Mouse (Mus musculus) embryonic facial prominence, embryonic 13.5 days (tissue): Measurements from ENCODE around the gene Rgsl1. TPM values are rescaled to one million over a fixed set of nuclear protein-coding genes. Genes with fewer than 3 reads are reported as not detected.

Experiments used
- ATAC-seq: fragments of 200-750 bp; cut with Nextera tagmentation; 2 replicates; pipeline ENCODE4 v1.8.0; 2017; ENCODE audit warnings: low read depth; ENCODE audit not compliant: insufficient number of reproducible peaks, insufficient read depth, low FRiP score, low TSS enrichment
- H3K27ac ChIP-seq: fragments of 300-500 bp; sonication (generic); 2 replicates; pipeline ENCODE4 v1.5.1; 2015; ENCODE audit warnings: moderate library complexity, mild to moderate bottlenecking, inconsistent platforms
- H3K27me3 ChIP-seq: fragments of 300-500 bp; sonication (generic); 2 replicates; pipeline ENCODE4 v1.6.1; 2015; ENCODE audit warnings: mild to moderate bottlenecking, inconsistent platforms
- H3K36me3 ChIP-seq: fragments of 300-500 bp; sonication (generic); 2 replicates; pipeline ENCODE4 v1.6.1; 2015; ENCODE audit warnings: mild to moderate bottlenecking, inconsistent platforms
- H3K4me1 ChIP-seq: fragments of 300-500 bp; sonication (generic); 2 replicates; pipeline ENCODE4 v1.6.1; 2015; ENCODE audit warnings: inconsistent platforms
- H3K4me2 ChIP-seq: fragments of 300-500 bp; sonication (generic); 2 replicates; pipeline ENCODE4 v1.6.1; 2015; ENCODE audit warnings: moderate library complexity, mild to moderate bottlenecking, inconsistent platforms
- H3K4me3 ChIP-seq: fragments of 300-500 bp; sonication (generic); 2 replicates; pipeline ENCODE4 v1.5.1; 2015; ENCODE audit warnings: mild to moderate bottlenecking, inconsistent platforms
- H3K9ac ChIP-seq: fragments of 300-500 bp; sonication (generic); 2 replicates; pipeline ENCODE4 v1.6.1; 2015; ENCODE audit warnings: mild to moderate bottlenecking, inconsistent platforms
- H3K9me3 ChIP-seq: fragments of 300-500 bp; sonication (generic); 2 replicates; pipeline ENCODE4 v1.6.1; 2016; ENCODE audit warnings: inconsistent platforms
- WGBS: fragments of 180-500 bp; shearing (Covaris S2); methylation state at CpG from one replicate; pipeline ENCODE4 v1.1.7; 2015; ENCODE audit warnings: mixed read lengths; 5-methylcytosine and 5-hydroxymethylcytosine counted together
- polyA plus RNA-seq: library from polyadenylated mRNA; unstranded; fragments of >200 nt; fragmentation: Nextera tagmentation; extraction: Ambion mirVana; gene quantifications from 2 replicates; pipeline ENCODE4 v1.2.1, GENCODE M21; 2015

The Rgsl1 gene
- polyA plus RNA-seq, 1 experiment from 2014 or later: 0.08 TPM

DNA sequence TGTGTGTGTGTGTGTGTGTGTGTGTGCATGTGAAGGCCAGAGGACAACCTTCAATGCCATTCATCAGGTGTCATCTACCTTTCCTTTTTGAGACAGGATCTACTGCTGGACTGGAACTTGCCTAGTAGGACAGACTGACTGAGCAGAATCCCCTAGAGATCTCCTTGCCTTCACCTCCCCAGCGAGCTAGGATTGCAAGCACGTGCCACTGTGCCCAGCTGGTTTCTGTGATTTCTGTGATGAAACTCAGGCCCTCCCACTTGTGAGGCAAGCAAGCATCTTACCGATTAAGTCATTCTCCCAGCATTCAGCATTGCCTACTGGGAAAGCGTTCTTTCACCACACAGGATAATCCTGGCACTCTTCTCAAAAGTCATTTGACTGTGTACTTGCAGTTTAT, 13.2 kb downstream of the Rgsl1 start:
- Histone ChIP-seq H3K27ac (no peak overlapping the region), H3K9me3 (no peaks in the 10 kb centered on the region), H3K9ac (no peak overlapping the region), H3K27me3 (no peaks in the 10 kb centered on the region), H3K4me2 (no peak overlapping the region), H3K4me3 (no peak overlapping the region), H3K36me3 (no peaks in the 10 kb centered on the region), H3K4me1 (no peaks in the 10 kb centered on the region)
- no peak for ATAC-seq
- WGBS: 71% methylated on average over 4 of the region's 4 CpGs

DNA sequence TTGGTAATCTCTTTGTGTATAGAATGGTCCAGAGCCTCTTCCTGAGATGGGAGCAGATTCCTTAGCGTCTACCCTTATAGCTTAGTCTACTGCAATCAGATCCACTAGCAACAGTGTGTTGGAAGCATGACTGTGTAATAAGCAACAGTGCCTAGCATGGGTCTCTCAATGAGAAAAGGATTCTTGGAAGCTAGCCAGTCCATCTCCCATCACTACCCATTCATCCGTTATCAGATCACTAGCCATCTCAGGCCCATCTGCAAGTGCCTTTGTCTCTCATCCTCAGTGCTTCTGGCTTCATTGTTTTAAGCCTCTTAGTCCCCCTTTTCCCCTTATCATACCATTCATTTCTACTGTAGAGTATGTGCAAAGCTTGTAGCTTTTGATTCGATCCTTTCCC, 23.7 kb downstream of the Rgsl1 start:
- no peak overlapping the region for H3K9ac ChIP-seq
- H3K27ac ChIP-seq: no peak overlapping the region
- no peak overlapping the region for H3K4me2 ChIP-seq
- no peak overlapping the region for H3K4me3 ChIP-seq
- no peaks in the 10 kb centered on the region for H3K36me3 ChIP-seq
- no peak for ATAC-seq
- 89% methylated on average over 3 of the region's 3 CpGs for WGBS
- no peaks in the 10 kb centered on the region for H3K27me3 ChIP-seq
- H3K4me1 ChIP-seq: no peaks in the 10 kb centered on the region
- H3K9me3 ChIP-seq: no peaks in the 10 kb centered on the region

DNA sequence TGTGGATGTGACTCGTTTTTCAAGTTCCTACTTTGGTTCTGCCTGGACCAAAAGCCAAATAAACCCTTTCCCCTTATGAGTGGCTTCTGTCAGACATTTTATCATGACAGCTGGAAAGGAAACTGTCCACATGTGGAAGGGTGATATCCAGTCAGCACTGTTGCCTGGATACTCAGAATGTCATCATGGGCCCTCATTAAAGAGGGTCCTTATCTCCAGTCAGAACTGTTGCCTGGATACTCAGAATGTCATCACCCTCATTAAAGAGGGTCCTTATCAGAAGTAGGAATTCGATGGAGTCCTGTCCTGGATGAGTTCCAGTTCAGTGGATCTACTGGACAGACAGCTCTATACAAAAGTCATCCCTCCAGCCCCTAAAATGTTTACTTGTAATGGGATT, 29.7 kb downstream of the Rgsl1 start:
- Histone ChIP-seq H3K27me3 (no peaks in the 10 kb centered on the region), H3K4me3 (no peak overlapping the region), H3K9ac (no peak overlapping the region), H3K36me3 (no peaks in the 10 kb centered on the region), H3K27ac (no peak overlapping the region), H3K9me3 (no peaks in the 10 kb centered on the region), H3K4me1 (no peaks in the 10 kb centered on the region), H3K4me2 (no peak overlapping the region)
- no peak for ATAC-seq
- 57% methylated on average over 2 of the region's 2 CpGs for WGBS

DNA sequence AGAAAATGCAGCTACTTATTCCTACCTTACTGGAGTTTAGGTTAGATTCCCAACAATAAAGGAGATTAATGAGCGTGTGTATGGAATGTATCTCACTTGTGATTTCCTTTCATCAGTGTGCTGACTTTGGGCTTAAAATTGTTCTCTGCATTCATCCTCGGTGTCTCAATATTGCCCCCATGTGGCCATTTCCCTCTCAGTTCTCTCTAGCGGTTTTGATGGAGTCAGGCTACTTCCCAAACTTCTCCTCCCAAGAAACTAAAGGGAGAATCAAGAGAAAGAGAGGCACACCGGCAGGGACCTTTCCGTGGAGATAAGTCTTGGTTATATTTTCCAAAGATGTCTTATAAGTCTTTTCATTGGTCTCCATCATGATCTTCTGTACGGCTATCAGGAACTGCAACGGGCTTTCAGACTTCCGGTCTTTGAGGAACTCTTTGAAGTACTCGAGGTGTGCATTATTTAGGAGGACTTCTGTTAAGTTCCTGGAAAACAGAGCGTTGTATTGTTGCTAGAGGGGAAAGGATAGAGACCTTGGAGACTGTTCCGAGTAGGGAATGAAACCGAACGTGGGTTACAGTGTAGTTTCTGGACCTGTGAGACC, 36.5 kb downstream of the Rgsl1 start:
- Histone ChIP-seq H3K27ac (no peak overlapping the region), H3K9me3 (no peaks in the 10 kb centered on the region), H3K36me3 (no peaks in the 10 kb centered on the region), H3K4me1 (no peaks in the 10 kb centered on the region), H3K4me3 (no peak overlapping the region), H3K4me2 (no peak overlapping the region; the same call in 1 of the 2 replicates), H3K27me3 (no peaks in the 10 kb centered on the region), H3K9ac (no peak overlapping the region)
- 51% methylated on average over 13 of the region's 13 CpGs for WGBS
- ATAC-seq: no peak

DNA sequence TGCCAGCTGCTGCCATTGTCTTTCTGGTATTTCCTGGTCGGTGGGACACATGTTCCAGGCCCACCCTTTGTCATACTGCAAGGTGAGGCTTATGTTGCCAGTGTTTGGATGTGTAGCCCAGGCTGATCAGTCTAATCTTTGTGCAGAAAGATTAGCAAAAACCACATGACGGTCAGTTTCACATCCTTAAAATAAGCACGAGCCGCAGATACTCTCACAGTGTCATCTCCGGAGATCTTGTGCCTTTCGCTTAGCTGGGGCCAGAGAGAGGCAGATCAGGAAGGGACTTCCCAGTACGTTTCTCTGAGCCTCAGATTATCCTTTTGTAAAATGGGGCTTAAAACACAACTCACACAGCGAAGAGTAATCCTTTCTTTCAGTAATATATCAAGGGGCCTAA, 40.4 kb downstream of the Rgsl1 start:
- H3K4me3 ChIP-seq: no peak overlapping the region
- 77% methylated on average over 8 of the region's 8 CpGs for WGBS

DNA sequence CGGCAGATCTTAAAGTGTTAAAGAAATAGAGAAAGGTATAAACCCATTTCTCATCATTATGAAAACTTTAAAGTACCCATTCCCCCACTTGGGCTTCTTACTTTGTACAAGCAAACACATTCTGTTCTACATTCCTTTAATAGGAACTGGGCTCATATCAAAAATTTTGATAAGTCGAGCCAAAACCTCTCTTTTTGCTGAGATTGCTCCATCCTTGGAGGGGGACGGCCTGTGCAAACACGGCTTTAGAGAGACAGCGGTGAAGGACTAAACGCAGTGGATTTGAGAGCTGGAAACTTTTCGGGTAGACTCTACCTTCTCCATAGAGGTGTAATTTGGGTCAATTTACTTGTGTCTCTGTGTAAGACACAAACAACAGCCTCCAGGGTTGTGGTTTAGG, 41.3 kb downstream of the Rgsl1 start:
- Histone ChIP-seq H3K4me1 (no peaks in the 10 kb centered on the region), H3K27me3 (no peaks in the 10 kb centered on the region), H3K36me3 (no peaks in the 10 kb centered on the region), H3K4me2 (no peak overlapping the region), H3K4me3 (no peak overlapping the region), H3K9me3 (no peaks in the 10 kb centered on the region), H3K27ac (no peak overlapping the region), H3K9ac (no peak overlapping the region)
- WGBS: 84% methylated on average over 7 of the region's 7 CpGs
- no peak for ATAC-seq

More for the DNA sequence above, 40.4 kb downstream of the Rgsl1 start:
- Histone ChIP-seq H3K36me3 (no peaks in the 10 kb centered on the region), H3K9me3 (no peaks in the 10 kb centered on the region), H3K4me2 (no peak overlapping the region), H3K4me1 (no peaks in the 10 kb centered on the region), H3K27ac (no peak overlapping the region), H3K27me3 (no peaks in the 10 kb centered on the region), H3K9ac (no peak overlapping the region)
- no peak for ATAC-seq

DNA sequence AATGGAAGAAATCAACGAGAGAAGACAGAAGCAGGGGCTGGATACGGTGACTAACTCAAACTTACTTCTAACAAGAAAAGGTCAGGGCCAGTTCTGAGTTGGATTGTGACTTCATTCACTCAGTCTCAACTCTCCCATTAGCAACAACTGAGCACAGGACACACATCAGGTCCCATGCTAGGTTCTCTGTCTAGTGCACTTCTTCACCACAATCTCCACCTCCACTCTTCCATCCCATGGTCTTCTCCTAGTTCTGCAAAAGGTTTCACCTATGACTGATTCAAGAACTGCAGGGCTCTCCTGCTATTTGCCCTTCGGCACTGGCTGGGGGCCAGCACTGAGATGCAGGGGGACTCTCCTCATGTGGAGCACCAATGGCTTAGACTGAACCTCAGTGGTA, 49.7 kb downstream of the Rgsl1 start:
- Histone ChIP-seq H3K27ac (no peak overlapping the region), H3K4me2 (no peak overlapping the region), H3K27me3 (no peaks in the 10 kb centered on the region), H3K36me3 (no peaks in the 10 kb centered on the region), H3K4me1 (no peaks in the 10 kb centered on the region), H3K9me3 (no peaks in the 10 kb centered on the region), H3K4me3 (no peak overlapping the region), H3K9ac (no peak overlapping the region)
- no peak for ATAC-seq
- 72% methylated on average over 3 of the region's 3 CpGs for WGBS

DNA sequence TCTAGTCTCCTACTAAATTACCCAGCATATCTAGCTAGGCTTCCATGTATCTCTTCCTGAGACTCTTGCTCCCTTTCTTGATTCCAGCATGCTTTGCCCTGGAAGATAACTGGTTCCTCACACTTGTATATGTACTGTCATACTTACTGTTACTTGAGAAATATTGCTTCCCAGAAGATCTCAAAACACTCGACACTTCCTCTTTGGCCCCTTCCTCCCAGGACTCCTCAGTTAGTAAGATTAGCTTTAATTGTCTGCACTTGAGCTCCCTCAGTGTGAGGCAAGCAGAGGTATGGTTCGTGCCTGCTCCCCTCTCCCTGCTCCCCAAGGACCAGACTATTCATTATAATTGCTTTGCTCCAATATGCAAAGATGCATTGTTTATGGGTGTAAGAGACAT, 53.2 kb downstream of the Rgsl1 start:
- H3K27ac ChIP-seq: no peak overlapping the region
- no peak for ATAC-seq
- no peaks in the 10 kb centered on the region for H3K4me1 ChIP-seq
- 52% methylated on average over 2 of the region's 2 CpGs for WGBS
- no peak overlapping the region for H3K4me2 ChIP-seq
- no peaks in the 10 kb centered on the region for H3K9me3 ChIP-seq
- H3K36me3 ChIP-seq: no peaks in the 10 kb centered on the region
- no peaks in the 10 kb centered on the region for H3K27me3 ChIP-seq
- H3K4me3 ChIP-seq: no peak overlapping the region
- H3K9ac ChIP-seq: no peak overlapping the region

DNA sequence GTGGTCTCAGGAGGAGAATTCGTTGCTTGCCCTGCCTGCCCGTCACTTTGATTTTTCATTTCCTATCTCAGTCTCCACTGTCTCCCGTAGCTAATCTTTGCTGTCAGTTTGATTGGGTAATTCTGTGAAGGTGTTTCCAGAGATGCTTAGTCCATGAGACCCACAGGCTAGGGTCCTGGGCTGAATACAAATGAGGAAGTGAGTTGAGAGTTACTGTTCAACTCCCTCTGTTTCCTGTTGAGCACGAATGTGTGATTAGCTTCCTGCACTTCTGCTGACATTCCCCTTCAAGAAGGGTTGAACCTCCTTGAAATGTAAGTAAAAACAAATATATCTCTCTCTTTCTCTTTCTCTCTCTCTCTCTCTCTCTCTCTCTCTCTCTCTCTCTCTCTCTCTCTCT, 58.3 kb downstream of the Rgsl1 start:
- no peaks in the 10 kb centered on the region for H3K27me3 ChIP-seq
- ATAC-seq: no peak
- peaks cover 5% of the 10 kb centered on the region; the same call in 1 of the 2 replicates for H3K9me3 ChIP-seq
- H3K36me3 ChIP-seq: no peaks in the 10 kb centered on the region
- no peak overlapping the region for H3K9ac ChIP-seq
- WGBS: 63% methylated on average over 4 of the region's 4 CpGs
- H3K4me2 ChIP-seq: no peak overlapping the region
- H3K4me3 ChIP-seq: no peak overlapping the region
- no peak overlapping the region for H3K27ac ChIP-seq
- H3K4me1 ChIP-seq: no peaks in the 10 kb centered on the region

DNA sequence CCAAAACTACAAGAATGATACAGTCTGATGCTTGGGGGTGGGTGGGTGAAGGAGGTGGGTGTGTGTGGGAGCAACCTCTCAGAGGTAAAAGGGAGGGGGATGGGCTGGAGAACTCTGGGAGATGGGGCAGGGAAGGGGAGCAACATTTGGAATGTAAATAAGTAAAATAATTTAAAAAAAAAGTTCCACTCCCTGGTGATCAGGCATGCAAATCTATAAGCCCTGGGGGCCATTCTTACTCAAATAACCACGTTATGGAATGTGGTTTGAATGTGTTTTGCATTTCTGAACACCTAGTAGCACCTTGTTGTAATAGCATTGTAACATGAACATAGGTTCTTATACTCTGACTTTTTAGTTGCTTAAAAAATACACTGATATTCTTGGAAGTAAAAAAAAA, 60.6 kb downstream of the Rgsl1 start:
- 29% methylated on average over 1 of the region's 1 CpGs for WGBS
- no peak for ATAC-seq
- H3K9me3 ChIP-seq: peaks cover 5% of the 10 kb centered on the region; the same call in 1 of the 2 replicates
- H3K36me3 ChIP-seq: no peaks in the 10 kb centered on the region
- no peak overlapping the region for H3K4me3 ChIP-seq
- H3K9ac ChIP-seq: no peak overlapping the region
- no peak overlapping the region for H3K4me2 ChIP-seq
- no peaks in the 10 kb centered on the region for H3K27me3 ChIP-seq
- H3K4me1 ChIP-seq: no peaks in the 10 kb centered on the region
- no peak overlapping the region for H3K27ac ChIP-seq

DNA sequence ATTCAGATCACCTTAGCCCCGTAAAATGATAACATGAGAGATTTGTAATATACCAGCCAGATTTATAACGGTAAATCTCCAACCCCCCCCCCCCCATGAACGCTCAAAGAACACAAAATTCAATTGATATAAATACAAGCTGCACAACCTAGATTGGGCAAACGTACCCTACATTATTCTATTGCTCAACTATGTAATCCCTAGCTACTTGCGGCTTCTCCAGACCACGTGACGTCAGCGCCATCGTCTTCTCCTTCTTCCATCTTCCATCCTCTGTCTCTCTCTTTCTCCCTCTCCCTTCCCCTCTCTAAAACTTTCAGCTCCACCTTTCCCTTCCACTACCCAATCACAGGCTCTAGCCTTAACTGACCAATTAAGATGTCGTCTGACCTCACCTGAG, 65.7 kb downstream of the Rgsl1 start:
- no peak for ATAC-seq
- Histone ChIP-seq H3K9ac (no peak overlapping the region), H3K4me3 (no peak overlapping the region), H3K9me3 (no peaks in the 10 kb centered on the region), H3K36me3 (no peaks in the 10 kb centered on the region), H3K4me1 (0 out of 2 replicates have a peak, but pooled peaks cover 4% of the 10 kb centered on the region), H3K4me2 (no peak overlapping the region), H3K27me3 (no peaks in the 10 kb centered on the region), H3K27ac (no peak overlapping the region)
- 89% methylated on average over 10 of the region's 10 CpGs for WGBS

DNA sequence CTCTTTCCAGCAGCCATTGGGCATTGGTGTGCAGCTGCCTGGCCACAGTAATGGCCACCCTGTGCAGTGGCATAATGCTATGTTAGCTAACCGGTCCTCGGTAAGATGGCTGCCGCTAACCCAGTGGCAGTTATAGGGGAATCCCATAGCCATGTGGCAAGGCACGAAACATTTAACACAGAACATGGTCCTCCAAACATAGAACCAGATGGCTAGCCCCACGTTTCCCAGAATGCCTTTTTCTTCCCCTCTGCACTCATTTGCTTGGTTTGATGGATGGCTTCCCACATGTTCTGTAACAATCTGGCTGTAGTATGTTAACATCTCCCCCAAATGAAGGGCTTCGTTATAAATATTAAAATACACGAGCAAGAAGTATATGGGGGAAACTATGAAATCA, 67.7 kb downstream of the Rgsl1 start:
- H3K27ac ChIP-seq: no peak overlapping the region
- WGBS: 84% methylated on average over 7 of the region's 7 CpGs
- H3K27me3 ChIP-seq: no peaks in the 10 kb centered on the region
- H3K9me3 ChIP-seq: no peaks in the 10 kb centered on the region
- H3K4me1 ChIP-seq: 0 out of 2 replicates have a peak, but pooled peaks cover 4% of the 10 kb centered on the region
- H3K4me2 ChIP-seq: no peak overlapping the region
- no peak for ATAC-seq
- H3K36me3 ChIP-seq: no peaks in the 10 kb centered on the region
- no peak overlapping the region for H3K4me3 ChIP-seq
- no peak overlapping the region for H3K9ac ChIP-seq
